Mouse (Mus musculus) urinary bladder, adult 18-20 months (tissue): ENCODE results near the gene Cnot6.
A peak's percentile ranks its signal among the peaks of the same experiment; 100 is the strongest.

Experiments used
- DNase-seq, 2 experiments: peaks; one replicate each; pipeline ENCODE4 v3.0.0; 2022; ENCODE audit warnings: low spot score in 2 of 2, mixed read lengths in 2 of 2

Cnot6 gene

DNA sequence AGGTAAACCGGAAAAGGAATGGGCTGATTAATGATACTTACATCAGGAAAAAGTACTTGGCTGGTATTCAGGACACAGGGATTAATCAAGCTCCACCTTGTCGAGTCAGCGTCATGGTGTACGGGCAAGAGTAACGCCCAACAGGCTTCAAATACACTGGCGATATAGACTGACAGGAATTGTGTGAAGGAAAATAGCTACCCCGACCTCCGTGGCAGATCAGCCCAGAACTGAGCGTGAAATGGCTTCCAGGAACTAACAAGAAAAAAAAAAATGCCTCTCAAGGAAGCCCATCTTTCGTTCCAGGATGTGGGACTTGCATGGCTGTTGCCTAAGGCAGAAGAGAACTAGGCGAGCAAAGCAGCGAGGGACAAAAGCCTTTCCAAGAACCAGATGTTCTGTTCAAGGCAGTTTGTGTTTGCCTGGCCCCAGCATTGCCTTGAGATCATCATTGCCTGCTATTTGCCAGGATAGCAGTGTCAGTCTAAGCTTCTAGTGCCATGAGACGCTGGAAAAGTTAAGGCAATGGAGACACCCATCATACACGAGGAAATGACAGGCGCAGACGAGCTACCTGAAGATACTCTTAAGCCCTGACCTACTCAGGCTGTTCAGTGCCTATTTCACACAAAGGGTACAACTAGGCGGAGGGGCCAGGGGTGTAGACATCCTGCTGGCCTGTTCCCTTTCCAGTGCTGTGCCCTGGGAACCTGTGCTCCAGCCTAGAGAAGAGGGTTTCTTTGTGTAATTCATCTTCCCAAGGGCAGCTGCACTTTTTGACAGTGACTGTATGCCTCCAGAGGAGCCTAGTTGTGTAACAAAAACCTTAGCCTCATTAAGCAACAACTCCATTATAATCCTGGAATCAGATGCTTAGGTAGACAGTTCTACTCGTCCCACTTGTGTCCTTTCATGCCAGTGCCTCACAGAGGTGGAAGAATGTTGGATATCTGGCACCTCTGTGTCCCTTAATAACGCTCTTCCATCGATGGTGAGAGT lies 1.1 kb upstream of the Cnot6 start:
- peak in 1 of 2 experiments; percentile 16 for DNase-seq

DNA sequence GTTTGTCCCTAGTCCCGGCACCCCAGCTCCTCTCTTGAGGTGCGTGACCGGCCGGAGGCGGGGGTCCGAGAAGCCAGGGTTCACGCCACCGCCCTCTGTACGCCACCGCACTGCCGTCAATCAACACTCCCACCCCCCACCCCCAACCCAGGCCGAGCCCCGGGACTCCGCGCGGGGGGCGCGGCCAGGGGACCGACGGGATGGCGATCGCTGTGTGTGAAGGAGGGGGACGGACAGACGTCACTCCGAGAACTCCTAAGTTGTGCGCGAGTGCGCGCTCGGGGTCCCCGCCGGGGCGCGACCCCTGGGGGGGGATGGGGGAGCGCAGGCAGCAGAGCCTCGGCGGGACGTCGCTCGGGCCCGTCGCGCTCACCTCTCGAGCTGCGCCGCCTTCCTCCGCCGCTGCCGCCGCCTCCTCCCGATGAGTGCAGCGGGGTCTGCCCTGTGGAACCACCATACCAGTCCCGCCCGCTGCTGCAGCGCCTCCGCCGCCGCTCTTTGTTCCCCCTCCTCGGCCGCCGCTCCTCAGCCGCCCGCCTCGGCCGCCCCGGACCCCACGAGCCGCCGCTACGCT lies 455 bp downstream of the Cnot6 start:
- DNase-seq: peak in 1 of 2 experiments; percentile 31

DNA sequence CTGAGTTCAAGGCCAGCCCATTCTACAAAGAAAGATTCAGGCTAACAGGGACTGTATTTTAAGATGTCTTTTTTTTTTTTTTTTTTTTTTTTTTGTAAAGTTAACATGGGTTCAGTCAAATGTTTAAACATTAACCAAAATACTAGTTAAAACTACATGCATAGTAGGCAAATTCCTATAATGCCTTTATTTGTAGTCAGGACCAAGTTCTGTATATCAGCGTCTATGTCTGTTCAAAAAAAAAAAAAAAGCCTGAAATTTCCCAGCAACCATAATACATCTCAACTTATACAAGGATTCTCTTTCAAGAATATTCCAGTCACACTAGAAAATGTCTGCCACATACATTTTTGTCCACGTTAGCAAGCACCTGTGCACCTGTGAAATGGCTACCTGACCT lies 1.9 kb downstream of the Cnot6 start:
- no peak for DNase-seq

DNA sequence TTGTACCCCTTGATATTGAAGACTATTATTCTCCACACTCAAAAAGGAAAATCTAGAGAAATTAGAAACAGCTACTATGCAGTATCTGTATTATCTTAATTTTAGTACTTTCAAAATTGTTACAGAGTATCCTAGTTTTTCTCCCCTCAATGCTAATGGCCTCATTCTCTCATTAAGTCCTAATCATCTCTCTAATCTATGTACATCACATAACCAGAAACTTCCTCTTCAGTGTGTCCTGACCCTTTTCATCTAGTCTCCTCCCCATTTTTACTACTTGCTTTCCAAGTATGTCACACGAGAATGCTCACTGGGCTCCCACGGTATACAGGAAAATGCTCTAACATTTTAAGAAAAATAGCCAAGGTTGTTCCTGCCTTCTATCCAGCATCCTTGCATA lies 4.7 kb downstream of the Cnot6 start:
- DNase-seq: no peak

DNA sequence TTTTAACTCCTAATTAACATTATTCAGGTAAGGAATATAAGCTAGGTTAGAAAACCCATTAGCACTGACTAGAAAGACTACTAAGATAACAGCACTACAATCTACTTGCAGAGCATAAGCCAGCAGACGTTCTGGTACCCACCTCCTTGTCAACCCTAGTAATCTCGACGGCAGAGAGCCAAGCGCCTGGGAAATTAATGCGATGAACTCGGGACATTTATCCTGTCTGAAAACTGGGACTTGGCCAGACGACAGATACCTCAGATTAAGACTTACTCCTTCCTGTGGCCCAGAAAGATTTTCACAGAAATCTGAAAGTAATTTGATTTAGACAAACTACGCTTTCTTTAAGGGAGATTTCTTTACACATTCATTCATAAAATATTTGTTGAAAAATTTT lies 7.7 kb downstream of the Cnot6 start:
- no peak for DNase-seq

DNA sequence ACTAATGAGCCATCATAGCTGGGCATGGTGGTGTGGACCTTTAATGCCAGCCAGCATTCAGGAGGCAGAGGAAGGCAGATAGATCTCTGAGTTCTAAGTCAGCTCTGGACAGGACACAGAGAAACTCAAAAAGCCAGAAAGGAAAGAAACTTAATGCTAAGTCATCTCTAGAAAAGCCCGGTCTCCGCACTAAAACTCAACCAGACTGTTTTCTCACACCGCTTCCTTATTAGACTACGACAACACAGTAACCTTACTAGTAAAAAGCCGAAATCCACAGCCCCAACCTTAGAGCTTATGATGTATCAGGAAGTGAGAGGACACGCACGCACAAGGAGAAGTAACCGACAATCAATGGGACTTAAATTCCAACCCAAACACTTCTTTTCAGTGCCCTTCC lies 10.5 kb downstream of the Cnot6 start:
- no peak for DNase-seq

DNA sequence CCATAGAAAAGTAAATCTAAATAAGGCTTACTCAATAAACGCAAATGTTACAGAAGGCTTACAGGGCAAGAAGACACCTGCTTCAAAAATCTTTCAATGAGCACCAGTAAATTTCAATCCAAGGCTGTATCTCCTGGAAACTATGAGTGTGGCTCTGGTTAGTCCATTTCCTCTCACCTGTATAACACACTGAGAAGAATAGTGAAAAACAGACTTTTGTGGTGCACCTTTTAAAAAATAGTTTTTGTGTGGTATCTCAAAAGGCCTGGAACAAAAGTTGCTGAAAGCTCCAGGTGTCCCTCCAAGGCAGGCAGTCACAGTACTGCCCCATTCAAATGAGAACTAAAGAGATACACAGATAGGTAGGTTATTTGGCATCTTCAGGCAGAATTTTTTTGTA lies 13.4 kb downstream of the Cnot6 start:
- no peak for DNase-seq

DNA sequence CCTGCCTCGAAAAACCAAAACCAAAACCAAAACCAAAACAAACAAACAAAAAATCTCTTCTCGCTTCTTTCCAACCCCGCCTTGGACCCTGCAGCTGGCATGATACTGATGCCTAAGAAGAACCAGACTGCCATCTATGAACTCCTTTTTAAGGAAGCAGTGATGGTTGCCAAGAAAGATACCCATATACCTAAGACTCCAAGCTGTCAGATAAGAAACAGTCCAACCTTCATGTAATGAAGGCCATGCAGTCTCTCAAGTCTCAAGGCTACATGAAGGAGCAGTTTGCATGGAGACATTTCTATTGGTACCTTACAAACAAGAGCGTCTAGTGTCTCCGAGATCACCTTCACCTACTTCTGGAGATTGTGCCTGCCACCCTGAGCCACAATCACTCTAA lies 14.7 kb downstream of the Cnot6 start:
- DNase-seq: no peak

DNA sequence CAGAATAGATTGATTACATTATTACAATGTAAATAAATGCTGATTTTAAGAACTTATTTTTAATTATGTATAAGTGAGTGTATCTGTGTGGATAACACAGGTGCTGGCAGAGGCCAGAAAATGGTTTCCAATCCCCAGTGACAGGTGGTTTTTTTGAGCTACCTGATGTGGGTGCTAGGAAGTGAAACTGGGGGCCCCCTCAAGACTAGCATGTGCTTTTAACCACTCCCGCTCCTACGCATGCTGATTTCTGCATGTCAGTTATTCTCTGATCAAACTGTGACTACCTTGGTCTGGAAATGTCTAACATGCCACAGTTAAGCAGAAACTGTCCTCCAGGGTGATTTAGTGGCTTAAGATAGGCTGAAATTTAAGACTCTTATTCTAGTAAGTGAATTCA lies 16.1 kb downstream of the Cnot6 start:
- no peak for DNase-seq

DNA sequence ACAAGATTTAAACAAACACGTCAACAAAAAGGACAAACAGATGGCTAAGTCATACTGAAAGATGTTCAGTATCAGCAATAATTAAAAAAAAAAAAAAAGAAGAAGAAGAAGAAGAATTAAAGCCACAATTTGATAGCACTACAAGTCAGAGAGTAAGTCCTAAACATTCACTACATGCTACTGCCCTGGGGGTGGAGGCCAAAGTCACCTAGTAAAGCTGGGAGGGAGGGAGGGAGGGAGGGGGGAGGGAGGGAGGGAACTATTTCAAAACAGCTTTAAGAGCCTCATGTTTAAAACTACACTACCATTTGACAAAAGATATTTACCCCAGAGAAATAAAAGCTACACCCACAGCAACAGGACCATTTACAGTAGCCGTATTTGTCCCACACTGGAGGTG lies 16.8 kb downstream of the Cnot6 start:
- no peak for DNase-seq

DNA sequence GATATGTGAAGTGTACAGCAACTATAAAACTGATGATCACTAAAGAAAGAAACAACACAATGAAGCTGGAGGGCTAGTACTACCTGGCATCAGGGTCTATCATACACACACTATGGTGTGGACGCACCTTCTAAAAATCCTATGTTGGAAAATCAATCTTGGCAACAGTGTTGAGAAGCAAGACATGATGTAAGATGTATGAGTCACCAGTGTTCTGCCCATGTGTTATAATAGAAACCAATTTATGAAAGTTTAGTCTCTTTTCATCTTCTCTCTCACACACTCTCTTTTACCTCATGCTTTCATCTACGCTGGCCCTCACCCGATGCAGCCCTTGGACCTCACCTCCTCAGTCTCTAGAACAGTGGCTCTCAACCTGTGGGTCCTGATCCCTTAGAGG lies 17.5 kb downstream of the Cnot6 start:
- DNase-seq: no peak

DNA sequence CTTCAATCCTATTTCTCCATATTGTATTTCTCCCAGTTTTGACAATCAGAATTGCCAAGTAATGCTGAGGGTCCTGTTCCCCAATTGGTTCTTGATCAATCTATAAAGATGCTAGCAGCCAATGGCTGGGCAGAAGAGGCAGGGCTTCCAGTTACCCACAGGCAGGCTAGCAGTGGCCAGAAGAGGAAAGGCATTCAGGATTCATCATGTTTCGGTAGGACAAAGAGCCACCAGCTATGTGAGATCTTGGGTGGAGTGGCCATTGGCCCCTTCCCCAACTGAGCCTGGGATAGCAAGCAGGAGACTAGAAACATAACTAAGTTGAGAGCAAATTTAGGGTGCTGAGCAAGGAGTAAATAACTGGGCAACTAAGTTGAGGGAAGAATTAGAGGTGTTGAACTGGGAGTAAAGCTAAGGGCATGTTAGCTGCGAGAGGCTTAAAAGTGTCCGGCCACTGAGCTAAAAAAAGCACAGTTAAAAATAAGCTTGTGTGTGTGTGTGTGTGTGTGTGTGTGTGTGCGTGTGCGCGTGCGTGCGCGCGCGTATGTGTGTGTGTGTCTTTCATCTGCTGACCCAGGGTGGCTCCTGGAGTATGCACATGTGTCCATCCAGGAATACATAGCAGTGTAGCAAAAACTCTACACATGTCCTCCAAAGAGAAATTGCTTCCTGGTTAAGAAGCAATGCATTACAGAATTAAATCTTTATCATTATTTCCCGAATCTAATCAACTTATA lies 28.1 kb downstream of the Cnot6 start:
- no peak for DNase-seq

DNA sequence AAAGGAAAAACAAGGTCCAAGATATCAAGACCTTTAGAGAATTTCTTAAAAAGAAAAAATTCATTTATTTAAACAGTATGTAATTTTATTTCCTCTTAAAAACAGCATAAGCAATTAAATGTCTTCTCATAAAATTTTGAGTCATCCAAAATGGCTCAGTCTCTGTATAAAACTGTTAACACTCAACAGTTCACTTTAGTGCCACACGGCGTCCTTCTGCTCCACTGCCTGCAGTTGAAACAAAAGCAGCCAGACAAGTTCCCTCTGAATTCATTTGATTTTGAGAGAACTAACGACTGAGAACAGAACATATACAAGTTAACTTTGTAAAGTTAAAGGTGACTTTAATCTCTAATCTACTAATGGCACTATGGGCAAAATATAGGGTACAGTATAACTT lies 39.1 kb downstream of the Cnot6 start:
- DNase-seq: no peak

DNA sequence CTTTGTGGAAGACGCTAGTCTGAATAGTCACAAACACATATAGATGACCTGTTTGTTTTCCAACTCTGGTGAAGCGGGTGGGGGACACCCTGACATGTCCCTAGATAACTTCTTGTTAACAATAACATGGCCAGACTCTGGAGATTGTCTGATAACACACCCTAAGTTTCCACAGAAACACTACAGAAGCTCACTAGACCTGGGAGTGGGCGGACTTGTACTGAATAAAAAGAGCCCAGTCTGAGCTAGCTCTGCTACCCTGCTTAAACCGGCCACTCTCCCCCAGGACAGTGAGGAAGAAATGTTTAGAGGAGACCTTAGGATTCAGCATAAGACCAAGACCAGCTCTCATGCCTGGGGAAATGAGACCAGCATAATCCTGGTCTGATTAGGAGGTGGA lies 47.1 kb downstream of the Cnot6 start:
- DNase-seq: no peak

DNA sequence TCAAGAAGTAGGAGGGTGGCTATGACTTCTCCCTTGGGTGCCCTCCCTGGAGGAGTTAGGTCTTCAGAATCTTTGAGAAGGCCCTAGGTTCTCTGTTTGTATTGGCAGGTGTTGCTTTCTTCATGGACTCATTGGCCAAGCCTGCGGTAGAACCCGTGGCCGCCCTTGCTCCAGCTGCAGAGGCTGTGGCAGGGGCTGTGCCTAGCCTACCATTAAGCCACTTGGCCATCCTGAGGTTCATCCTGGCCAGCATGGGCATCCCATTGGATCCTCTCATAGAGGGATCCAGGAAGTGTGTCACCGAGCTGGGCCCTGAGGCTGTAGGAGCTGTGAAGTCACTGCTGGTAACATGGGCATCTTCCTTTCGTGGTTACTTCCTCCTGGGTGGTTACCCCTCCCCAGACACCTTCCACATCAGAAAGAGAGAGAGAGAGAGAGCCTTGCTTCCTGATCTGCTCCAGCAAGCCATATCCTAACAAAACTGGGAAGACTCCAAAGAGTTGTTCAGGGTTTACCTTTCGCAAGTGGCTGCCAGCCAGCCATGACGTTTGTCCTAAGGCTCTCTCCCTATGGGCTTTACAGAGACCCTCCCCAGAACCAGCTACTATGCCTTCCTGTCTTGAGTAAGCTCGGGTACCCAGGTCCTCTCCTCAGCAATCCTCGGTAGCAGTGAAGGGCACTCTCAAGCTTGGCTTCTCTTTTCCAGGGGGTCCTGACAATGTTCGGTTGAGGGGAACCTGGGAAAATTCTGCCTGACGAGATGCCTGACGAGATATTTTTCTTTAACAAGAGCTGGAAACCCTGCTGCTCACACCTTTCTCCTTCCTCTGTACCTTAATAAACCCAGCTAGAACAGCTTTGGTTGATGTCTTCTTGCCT lies 48.0 kb downstream of the Cnot6 start:
- no peak for DNase-seq

DNA sequence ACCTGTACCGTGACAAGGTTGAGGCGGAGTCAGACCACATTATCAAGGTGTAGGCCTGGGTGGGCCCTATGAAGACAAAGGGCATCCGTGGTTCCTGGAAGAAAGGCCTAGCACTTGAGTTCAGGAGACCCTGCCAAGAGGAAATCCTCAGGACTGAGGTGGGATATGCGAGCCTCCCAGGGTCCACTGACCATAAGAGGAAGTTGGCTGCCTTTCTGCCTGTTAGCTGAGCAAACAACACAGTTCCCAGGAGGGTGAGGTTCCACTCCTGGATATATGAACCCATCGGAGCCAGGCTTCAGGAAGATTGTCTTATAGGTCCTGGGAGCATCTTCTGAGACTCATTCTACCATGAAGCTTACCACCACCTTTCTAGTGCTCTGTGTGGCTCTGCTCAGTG lies 49.2 kb downstream of the Cnot6 start, which contains the start of gene Scgb3a1:
Gene Scgb3a1 (plus strand): TSS at position 301 of the 400 bp plus-strand sequence.
- DNase-seq: no peak

DNA sequence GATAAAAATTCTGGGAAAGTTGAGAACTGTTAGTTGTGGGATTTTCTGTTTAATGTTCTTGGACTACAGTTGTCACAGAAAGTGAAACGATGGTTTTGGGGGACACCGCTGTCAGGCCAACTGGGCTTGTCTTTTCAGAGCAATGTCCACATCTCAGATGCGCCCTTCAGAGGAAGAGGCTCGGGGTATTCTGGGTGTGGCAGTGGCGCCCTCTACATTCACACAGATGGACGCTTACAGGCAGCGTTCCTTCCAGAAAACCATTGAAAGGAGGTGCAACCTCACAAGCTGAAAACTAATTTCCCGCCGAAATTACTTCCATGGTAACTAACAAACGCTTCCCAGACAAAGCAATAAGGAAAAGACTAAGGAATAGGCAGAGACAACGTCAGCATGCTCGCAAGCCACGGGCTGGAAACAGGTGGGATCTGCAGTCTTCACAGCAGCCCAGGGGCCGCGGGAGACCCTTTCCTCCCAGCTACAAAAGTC lies 50.2 kb downstream of the Cnot6 start:
- DNase-seq: no peak

DNA sequence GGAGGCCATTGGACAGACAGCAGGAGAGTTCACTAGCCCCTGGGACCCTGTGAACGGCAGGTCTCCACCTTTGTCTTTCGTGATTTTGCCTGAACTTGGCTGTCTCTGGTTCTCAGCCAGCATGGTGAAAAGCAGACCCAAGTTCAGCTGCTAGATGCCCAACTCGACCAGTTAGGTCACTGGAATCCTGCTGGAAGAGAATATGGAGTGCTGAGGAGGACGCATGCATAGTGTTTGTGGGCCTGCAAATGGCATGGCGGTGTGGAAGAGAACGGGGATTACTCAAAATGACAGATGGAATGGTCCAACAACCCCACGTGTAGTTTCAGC lies 53.1 kb downstream of the Cnot6 start:
- no peak for DNase-seq

DNA sequence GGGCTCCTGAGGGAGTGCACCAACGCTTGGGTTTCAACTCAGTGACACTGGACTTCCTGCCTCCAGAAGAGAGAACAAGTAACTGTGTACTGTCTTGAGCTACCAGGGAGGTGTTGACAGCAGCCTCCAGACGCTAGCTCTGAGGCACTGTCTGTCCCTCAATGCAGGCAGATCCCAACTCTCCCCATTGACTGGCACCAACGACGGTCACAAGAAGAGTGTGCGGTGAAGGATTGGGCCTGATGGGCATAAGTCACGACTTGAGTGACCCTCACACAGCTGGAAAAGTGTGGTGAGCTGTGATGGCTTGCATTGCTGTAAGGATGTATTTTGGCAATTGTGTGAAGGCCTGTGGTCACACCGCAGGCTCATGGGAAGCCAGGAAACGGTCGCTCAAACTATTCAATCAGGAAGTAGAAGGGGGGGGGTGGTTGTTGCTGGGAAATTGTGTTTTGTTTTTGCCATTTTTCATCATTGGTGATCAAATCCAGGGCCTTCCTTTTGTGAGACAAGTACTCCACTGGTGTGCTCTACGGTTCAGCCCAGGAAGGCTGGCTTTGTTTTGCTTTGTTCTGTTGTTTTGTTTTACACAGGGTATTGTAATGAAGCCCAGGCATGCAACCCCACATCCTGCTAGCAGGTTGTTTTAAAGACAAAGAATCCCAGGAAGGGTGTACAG lies 53.6 kb downstream of the Cnot6 start:
- no peak for DNase-seq

DNA sequence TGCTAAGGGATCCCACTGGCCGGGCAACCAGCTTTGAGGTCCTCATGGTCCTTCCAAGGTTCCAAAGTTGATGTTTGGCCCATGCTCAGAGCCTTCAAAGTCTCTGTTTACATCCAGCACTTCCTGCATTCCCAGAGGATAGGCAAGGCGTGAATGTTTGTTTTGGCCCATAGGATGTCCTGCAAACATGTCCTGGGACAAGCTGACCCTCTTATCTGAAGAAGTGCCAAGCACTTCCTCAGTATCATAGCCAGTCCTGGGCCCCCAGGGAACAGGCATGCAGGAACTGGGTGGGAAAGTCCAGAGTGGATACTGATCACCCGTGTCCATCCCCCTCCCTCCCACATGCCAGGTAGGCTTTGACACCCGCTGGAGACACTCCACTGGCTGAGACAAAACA lies 54.5 kb downstream of the Cnot6 start:
- DNase-seq: no peak

DNA sequence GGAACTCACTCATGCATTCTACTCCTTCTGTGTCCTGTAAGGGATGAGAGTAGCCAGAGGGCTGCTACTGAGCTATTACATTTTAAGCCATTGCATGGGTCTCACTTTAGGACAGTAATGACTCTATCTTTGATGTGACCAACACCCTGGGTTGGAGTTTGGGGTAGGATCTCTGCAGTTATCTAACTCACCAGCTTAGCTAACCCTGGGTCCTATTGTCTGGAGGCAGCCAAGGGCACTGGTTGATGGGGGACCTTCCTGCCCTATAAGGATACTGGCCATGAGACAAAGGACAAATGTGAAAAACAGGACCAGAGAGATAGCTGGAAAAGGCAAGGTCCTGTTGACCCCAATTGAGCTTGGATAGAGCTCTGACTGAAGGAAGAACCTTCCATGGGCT lies 57.0 kb downstream of the Cnot6 start:
- no peak for DNase-seq
